Mouse (Mus musculus) hindbrain, embryonic 14.5 days (tissue): ENCODE measurements around the gene Cln5. TPM values are rescaled to one million over a fixed set of nuclear protein-coding genes. Genes with fewer than 3 reads are reported as not detected.

Source experiments
- ATAC-seq: fragments of 200-750 bp; cut with Nextera tagmentation; 2 replicates; pipeline ENCODE4 v1.8.0; 2017; ENCODE audit warnings: moderate number of reproducible peaks, mild to moderate bottlenecking, moderate TSS enrichment, moderate library complexity; ENCODE audit not compliant: low FRiP score
- DNase-seq: peaks from one replicate; pipeline ENCODE4 v3.0.0-alpha.2; 2015; ENCODE audit warnings: low spot score
- H3K27ac ChIP-seq: fragments of 300-500 bp; sonication (generic); 2 replicates; pipeline ENCODE4 v1.5.1; 2014; ENCODE audit warnings: mild to moderate bottlenecking, moderate library complexity
- H3K27me3 ChIP-seq: fragments of 300-500 bp; sonication (generic); 2 replicates; pipeline ENCODE4 v1.6.1; 2014; ENCODE audit warnings: mild to moderate bottlenecking, low read length, mixed read lengths; ENCODE audit not compliant: control insufficient read depth, insufficient read depth
- H3K36me3 ChIP-seq: fragments of 300-500 bp; sonication (generic); replicated peaks from 2 replicates; pipeline ENCODE4 v1.6.1; 2014; ENCODE audit not compliant: control insufficient read depth, insufficient read depth
- H3K4me1 ChIP-seq: fragments of 300-500 bp; sonication (generic); replicated peaks from 2 replicates; pipeline ENCODE4 v1.6.1; 2014; ENCODE audit warnings: antibody characterized with exemption, low read length, mixed read lengths; ENCODE audit not compliant: control insufficient read depth, insufficient read depth
- H3K4me2 ChIP-seq: fragments of 300-500 bp; sonication (generic); replicated peaks from 2 replicates; pipeline ENCODE4 v1.6.1; 2014; ENCODE audit warnings: mild to moderate bottlenecking, moderate library complexity
- H3K4me3 ChIP-seq: fragments of 300-500 bp; sonication (generic); replicated peaks from 2 replicates; pipeline ENCODE4 v1.5.1; 2014; ENCODE audit warnings: mild to moderate bottlenecking, low read length
- H3K9ac ChIP-seq: fragments of 300-500 bp; sonication (generic); 2 replicates; pipeline ENCODE4 v1.6.1; 2014
- H3K9me3 ChIP-seq: fragments of 300-500 bp; sonication (generic); 2 replicates; pipeline ENCODE4 v1.6.1; 2016; ENCODE audit warnings: low read length; ENCODE audit not compliant: control insufficient read depth
- WGBS: fragments of 180-500 bp; shearing (Covaris S2); extraction: QIAGEN DNeasy Blood & Tissue Kit; methylation state at CpG from one replicate; pipeline ENCODE4 v1.1.7; 2014; 5-methylcytosine and 5-hydroxymethylcytosine counted together
- polyA plus RNA-seq: library from polyadenylated mRNA; unstranded; fragments of >200 nt; fragmentation: Nextera tagmentation; extraction: Ambion mirVana; gene quantifications from 2 replicates; pipeline ENCODE4 v1.2.1, GENCODE M21; 2014

The Cln5 gene
- polyA plus RNA-seq, 1 experiment from 2014 or later: 14.7 TPM

DNA sequence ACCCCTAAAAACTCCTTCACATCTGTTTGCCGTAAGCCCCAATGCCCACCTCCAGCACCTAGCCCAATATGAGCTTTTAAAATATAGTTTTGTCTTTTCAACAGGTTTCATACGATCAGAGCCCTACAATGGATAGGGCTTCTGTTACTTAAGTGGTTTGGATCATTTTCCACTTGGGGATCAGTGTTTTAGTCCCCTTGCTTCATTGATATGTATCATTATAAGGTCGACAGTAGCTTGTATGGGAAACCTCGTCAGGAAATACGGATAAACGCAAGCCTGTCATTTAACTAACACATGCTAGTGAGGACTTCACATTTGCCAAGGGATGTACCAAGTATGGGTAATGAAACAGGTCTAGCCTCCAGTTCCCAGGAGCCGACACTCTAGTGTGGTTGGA, 13.4 kb upstream of the Cln5 start:
- H3K27ac ChIP-seq: no peak overlapping the region

DNA sequence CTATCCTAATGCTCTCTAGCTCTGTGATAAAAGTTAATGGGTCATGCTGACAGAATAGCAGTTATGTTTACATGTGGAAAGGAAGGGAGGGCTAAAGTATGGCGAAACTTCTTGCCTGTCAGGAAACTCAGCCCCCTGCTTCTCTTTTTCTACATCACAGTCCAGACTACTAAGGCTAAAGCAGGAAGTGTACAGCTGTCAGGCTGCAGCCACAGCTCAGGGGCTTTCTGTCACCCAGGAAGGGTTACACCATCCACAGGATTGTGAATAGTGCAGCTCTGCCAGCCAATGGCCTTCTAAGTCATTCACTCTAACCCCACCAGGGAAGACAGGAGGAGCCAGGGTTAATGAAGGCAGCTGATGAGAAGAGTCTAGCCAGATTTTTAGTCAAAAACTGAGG, 11.0 kb upstream of the Cln5 start:
- H3K36me3 ChIP-seq: no peaks in the 10 kb centered on the region
- H3K4me1 ChIP-seq: no peaks in the 10 kb centered on the region
- ATAC-seq (no peak), DNase-seq (no peak)
- WGBS: 93% methylated on average over 1 of the region's 1 CpGs
- H3K27ac ChIP-seq: no peak overlapping the region
- no peak overlapping the region for H3K9ac ChIP-seq
- no peaks in the 10 kb centered on the region for H3K27me3 ChIP-seq
- no peak overlapping the region for H3K4me2 ChIP-seq
- no peaks in the 10 kb centered on the region for H3K9me3 ChIP-seq
- no peak overlapping the region for H3K4me3 ChIP-seq

More for the DNA sequence above, 13.4 kb upstream of the Cln5 start:
- Histone ChIP-seq H3K27me3 (no peaks in the 10 kb centered on the region), H3K9ac (no peak overlapping the region), H3K4me2 (no peak overlapping the region), H3K9me3 (no peaks in the 10 kb centered on the region), H3K4me3 (no peak overlapping the region), H3K4me1 (no peaks in the 10 kb centered on the region), H3K36me3 (no peaks in the 10 kb centered on the region)
- no peak for DNase-seq
- 92% methylated on average over 7 of the region's 7 CpGs for WGBS
- no peak for ATAC-seq

DNA sequence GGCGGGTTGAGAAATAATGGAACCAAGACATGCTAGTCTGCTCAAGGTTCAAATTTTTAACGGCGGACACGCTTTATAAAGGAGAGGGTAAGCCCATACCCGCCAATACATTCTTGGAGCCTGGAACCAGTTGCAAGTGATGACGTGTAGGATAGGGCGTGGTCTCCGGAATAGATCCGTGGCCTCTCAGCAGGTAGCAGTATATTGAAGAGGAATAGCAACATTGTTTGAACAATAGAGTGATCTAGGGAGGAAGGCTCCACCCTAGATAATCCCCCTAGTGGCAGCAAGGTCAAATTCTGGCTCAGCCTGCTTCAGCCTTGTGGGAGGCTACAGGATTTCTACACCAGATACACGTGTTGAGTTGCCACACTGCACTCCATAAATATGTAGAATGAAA, 10.5 kb upstream of the Cln5 start:
- Histone ChIP-seq H3K4me2 (no peak overlapping the region), H3K36me3 (no peaks in the 10 kb centered on the region), H3K27me3 (no peaks in the 10 kb centered on the region), H3K4me3 (no peak overlapping the region), H3K9ac (no peak overlapping the region), H3K9me3 (no peaks in the 10 kb centered on the region), H3K27ac (no peak overlapping the region), H3K4me1 (no peaks in the 10 kb centered on the region)
- ATAC-seq (no peak), DNase-seq (no peak)
- WGBS: 86% methylated on average over 10 of the region's 10 CpGs

DNA sequence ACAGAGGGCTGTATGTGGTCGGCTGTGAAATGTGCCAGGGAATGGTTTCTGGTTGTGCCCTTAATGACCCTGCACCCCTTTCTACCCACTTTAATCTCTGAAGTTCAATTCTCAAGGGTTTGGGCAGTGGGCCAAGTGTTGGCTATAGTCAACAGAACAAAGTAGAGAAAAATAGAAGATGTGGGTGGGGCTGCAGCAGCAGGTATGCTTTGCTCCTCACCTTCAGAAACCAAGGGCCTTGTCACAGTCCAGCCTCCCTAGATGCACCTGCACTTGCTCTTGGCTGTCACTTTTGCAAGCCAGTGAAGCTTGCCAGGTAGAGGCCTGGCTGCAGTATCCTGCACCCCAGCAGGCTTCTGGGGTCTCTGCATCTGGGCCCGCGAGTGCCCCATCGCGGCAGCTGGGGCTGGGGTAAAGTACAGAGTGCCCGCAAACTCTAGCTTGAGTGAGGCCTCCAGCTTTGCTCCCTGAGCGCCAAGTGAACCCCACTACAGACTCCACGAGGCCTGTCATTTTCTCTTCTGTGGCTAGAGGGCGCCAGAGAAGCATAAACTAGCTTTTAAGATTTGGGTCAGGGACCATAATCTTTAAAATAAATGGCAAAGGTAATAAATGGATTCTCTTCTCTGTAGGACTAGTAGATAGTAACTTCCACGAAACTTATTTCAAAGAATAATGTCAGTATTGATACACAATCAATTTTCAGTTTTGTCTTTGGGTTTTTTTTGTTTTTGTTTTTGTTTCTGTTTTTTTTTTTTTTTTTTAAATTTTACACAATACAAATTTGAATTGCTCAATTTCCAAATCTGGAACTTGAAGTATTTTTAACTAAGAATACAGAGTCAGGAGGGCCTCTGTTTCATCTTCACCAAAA, 4.5 kb upstream of the Cln5 start:
- 12% methylated on average over 10 of the region's 10 CpGs for WGBS
- DNase-seq (peak; percentile 87), ATAC-seq (no peak)
- no peak overlapping the region for H3K27ac ChIP-seq
- H3K27me3 ChIP-seq: no peaks in the 10 kb centered on the region
- no peak overlapping the region for H3K9ac ChIP-seq
- no peak overlapping the region for H3K4me3 ChIP-seq
- no peaks in the 10 kb centered on the region for H3K36me3 ChIP-seq
- H3K9me3 ChIP-seq: no peaks in the 10 kb centered on the region
- H3K4me1 ChIP-seq: peaks cover 1% of the 10 kb centered on the region; the same call in 1 of the 2 replicates
- H3K4me2 ChIP-seq: no peak overlapping the region

DNA sequence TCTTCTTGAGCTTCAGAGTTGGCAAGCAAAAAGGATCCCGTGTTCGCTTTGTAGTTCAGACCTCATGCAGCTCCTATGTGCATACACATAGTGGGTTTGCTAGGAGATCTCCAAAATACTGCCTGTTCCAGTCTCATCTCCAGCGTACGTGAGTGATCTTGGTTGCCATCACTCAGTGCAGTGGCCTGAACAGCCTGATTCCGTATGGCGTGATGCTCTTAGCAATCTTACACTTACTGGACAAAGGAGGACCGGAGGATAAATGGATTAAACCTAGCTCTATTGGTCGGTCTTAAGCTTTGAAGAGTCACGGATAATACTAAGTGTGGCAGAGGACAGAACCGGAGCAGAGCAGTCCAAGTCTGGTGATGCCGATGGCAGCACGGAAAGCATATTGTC, 552 bp upstream of the Cln5 start:
- ATAC-seq: no peak; the same call in 1 of the 2 replicates
- WGBS: 11% methylated on average over 12 of the region's 12 CpGs

DNA sequence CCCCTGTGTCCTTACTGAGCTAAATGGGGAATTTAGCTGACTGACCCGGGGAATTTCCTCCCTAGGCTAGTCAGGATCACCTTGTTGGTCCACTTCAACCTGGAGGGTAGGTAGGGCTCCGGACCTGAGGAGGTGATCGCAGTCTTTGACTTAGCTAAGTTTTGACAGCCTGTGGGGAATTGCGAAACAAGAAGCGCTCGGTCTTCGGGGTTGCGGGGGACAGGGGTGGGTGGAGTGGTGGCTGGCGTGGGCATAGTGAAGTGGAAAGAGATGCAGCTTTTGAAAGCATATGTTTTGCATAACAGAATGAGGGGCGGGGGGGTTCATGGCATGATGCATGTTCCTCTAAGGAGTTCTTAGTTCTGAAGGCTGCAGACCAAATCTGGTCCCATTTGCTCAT, 774 bp downstream of the Cln5 start:
- peak overlapping the region; percentile 69 for H3K4me2 ChIP-seq
- H3K4me3 ChIP-seq: peak overlapping the region; percentile 69
- ATAC-seq (no peak), DNase-seq (no peak)
- H3K9me3 ChIP-seq: no peaks in the 10 kb centered on the region
- no peaks in the 10 kb centered on the region for H3K27me3 ChIP-seq
- peak overlapping the region; percentile 73 for H3K9ac ChIP-seq
- 4% methylated on average over 10 of the region's 10 CpGs for WGBS
- peaks cover 7% of the 10 kb centered on the region for H3K4me1 ChIP-seq
- H3K36me3 ChIP-seq: peaks cover 11% of the 10 kb centered on the region; the same call in 1 of the 2 replicates
- no peak overlapping the region for H3K27ac ChIP-seq

More for the DNA sequence above, 552 bp upstream of the Cln5 start:
- DNase-seq: no peak
- H3K4me2 ChIP-seq: peak overlapping the region; percentile 69
- H3K4me1 ChIP-seq: peaks cover 7% of the 10 kb centered on the region
- H3K9me3 ChIP-seq: no peaks in the 10 kb centered on the region
- H3K9ac ChIP-seq: peak overlapping the region; percentile 73
- H3K4me3 ChIP-seq: peak overlapping the region; percentile 69
- peaks cover 11% of the 10 kb centered on the region; the same call in 1 of the 2 replicates for H3K36me3 ChIP-seq
- peak overlapping the region; percentile 75 for H3K27ac ChIP-seq
- no peaks in the 10 kb centered on the region for H3K27me3 ChIP-seq

DNA sequence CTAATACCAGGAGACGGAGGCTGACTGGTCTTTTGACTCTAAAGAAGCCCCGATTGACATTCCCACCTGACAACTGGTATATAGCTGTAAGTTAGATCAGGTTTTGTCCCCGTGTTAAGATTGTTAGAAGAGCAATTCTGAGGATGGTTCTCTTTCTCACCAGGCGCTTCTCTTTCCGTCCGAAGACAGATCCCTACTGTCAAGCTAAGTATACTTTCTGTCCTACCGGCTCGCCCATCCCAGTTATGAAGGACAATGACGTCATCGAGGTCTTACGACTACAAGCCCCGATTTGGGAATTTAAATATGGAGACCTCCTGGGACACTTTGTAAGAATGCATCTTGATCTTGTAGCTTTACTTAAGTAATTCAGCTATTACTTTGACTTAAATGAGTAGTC, 1.5 kb downstream of the Cln5 start:
- no peak for DNase-seq
- Histone ChIP-seq H3K27me3 (no peaks in the 10 kb centered on the region), H3K4me3 (no peak overlapping the region), H3K4me2 (no peak overlapping the region), H3K9me3 (no peaks in the 10 kb centered on the region), H3K36me3 (peaks cover 15% of the 10 kb centered on the region; the same call in 1 of the 2 replicates), H3K27ac (no peak overlapping the region), H3K4me1 (peaks cover 7% of the 10 kb centered on the region), H3K9ac (no peak overlapping the region)
- no peak for ATAC-seq
- WGBS: 93% methylated on average over 12 of the region's 12 CpGs

DNA sequence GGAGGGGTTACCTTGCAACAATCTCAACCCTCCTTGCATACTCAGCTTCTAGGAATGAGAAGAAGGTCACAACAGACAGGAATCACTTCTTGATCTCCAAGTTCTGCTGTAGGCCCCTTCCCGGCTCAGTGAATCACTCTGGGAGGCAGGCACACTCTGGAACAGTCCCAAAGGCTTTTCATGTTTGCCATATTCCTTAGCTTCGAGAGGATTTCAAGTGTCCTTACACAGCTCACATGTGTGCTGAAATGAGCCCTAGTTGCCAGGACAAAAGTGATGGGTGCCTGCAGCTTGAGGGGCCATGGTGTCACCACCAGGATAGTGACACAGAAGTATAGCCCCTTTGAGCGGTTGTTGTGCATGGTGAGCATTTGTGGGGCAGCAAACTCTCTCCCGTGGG, 2.7 kb downstream of the Cln5 start:
- Histone ChIP-seq H3K27me3 (no peaks in the 10 kb centered on the region), H3K27ac (no peak overlapping the region), H3K4me2 (no peak overlapping the region), H3K36me3 (peaks cover 26% of the 10 kb centered on the region), H3K4me3 (no peak overlapping the region), H3K9ac (no peak overlapping the region), H3K9me3 (no peaks in the 10 kb centered on the region), H3K4me1 (peaks cover 7% of the 10 kb centered on the region)
- DNase-seq (no peak), ATAC-seq (no peak)
- 93% methylated on average over 4 of the region's 4 CpGs for WGBS

DNA sequence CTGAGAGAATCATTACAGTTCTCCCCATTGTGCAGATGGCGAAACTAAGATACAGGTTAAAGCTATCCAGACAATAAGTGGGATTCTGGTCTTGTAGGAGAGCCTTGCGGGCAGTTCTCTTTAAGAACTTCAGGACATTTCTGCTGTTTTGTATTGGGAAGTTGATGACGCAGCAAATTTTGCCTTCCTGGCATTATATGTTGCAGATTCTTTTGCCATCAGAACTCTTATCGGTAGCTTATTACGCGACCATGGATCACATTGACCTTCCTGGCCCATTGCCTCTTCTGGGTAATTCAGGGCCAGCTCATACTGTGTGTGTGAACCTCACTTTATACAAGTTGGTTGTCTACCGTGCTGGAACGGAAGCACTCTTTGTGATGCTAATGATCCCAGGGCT, 3.8 kb downstream of the Cln5 start:
- Histone ChIP-seq H3K4me1 (peaks cover 7% of the 10 kb centered on the region), H3K36me3 (peaks cover 32% of the 10 kb centered on the region), H3K9me3 (no peaks in the 10 kb centered on the region), H3K4me3 (no peak overlapping the region), H3K27me3 (no peaks in the 10 kb centered on the region), H3K27ac (no peak overlapping the region), H3K4me2 (no peak overlapping the region), H3K9ac (no peak overlapping the region)
- WGBS: 77% methylated on average over 8 of the region's 8 CpGs
- ATAC-seq: no peak
- DNase-seq: no peak
